Mouse (Mus musculus) gastrocnemius, postnatal 10 days (tissue): ENCODE results near the gene Pigu. TPM values are rescaled to one million over a fixed set of nuclear protein-coding genes. Genes with fewer than 3 reads are reported as not detected.

Experiments used
- DNase-seq: peaks from one replicate; pipeline ENCODE4 v3.0.0; 2021; ENCODE audit warnings: mixed read lengths
- total RNA-seq, 2 experiments: library from RNA; stranded (reverse); gene quantifications; 2 replicates each; pipeline ENCODE4 v1.2.3; 2021

Gene Pigu
- total RNA-seq, 2 experiments from 2014 or later = 27.1 to 27.5 TPM

DNA sequence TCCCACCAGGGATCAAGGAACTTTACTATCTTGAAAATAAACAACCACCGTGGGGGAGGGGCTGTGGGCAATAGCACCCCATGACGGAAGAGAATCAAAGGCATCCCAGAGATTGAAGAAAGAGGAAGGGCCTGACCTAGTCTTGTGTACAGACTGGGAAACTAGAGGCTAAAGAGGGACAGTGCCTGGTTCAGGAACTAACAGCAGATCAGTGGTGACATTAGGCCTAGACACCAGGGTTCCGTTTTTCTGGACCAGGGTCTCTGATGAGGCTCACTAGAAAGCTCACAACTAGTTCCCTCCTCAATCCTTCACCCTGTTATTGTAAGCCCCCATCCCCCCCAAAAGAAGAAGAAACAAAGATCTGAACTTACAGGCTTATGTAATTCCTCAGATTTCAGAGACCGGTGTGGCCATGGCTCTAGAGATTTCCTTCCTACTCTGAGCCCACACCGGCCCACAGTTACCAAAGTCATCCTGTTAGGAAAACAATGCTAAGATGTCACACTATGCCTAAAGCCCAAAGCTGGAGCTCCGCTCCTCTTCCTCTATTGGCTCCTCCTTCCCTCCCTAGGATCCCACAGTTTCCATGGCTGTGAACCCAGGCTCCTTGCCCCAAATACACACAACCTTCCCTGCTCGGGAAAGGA, 10.5 kb upstream of the Pigu start:
- DNase-seq = no peak

DNA sequence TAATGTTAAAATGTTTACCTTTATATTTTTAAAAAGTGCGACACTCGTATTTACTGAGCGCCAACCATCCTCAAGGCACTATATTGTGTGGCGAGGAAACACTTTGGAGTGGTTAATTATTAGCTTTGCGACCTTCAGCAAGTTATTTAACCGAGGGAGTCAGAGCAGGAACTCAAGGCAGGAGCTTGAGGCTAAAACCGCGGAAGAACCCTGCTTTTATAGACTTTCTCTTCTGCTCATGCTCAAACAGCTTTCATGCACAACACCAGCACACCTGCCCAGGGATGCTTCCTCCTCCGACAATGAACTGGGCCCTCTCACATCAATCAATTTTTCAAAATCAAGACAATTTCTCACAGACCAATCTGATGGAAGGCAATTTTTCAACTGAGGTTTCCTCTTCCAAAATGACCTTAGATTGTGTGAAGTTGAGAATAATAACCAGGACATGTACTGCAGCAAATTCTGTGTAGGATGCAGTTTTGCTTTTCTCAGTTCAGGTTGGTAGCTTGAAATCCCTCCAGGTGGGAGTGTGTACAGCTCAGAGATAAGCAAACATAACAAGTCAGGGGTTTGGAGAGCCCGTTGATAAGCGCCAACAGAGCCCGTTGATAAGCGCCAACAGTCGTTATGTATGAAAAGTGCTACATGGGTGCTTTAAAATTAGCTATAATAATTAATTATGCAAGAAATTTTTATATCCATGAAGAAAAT, 613 bp upstream of the Pigu start:
- no peak for DNase-seq

DNA sequence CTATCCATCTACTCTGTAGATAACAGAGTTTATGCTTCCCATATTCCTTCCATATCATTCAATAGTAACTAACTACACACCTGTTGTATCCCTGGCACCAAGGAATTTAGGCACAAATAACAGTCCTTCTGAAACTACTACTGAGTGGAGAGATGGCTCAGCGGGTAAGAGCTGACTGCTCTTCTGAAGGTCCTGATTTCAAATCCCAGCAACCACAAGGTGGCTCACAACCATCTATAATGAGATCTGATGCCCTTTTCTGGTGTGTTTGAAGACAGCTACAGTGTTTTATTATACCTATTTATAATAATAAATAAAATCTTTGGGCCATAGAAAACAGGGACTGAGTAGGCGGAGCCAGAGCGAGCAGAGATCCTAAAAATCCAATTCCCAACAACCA, 2.8 kb downstream of the Pigu start:
- no peak for DNase-seq

DNA sequence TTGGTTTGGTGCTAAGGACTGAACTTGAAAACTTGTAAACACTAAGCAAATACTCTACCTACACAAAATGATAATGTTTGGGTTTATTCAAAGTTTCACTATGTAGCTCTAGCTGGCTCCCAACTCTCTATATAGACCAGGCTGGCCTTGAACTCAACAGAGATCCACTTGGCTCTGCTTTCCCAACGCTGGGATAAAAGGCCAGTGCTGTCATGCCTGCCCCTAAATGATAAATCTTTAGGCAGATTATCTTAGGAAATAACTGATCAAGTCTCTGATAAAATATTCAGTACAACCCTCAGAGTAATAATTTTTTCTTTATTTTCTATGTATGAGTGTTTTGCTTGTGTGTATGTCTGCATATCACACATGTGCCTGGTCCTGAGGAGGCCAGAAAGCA, 10.6 kb downstream of the Pigu start:
- no peak for DNase-seq

DNA sequence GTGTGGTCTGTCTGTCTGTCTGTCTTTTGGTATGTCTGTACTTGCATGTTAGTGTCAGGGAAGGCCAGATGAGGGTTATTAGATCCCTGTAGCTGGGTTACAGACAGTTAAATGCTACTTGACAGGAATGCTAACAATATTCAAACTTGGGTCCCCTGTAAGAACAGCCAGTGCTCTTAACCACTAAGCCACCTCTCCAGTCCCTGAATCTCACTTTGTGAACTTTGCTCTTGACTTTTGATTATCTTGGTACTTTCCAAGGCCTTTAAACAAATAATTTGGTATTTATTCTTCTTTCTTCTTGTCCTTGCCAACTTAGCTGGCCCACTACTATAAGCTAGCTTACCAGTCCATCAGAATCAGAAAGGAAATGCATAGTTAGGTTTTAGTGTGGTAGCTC, 17.1 kb downstream of the Pigu start:
- DNase-seq = no peak

DNA sequence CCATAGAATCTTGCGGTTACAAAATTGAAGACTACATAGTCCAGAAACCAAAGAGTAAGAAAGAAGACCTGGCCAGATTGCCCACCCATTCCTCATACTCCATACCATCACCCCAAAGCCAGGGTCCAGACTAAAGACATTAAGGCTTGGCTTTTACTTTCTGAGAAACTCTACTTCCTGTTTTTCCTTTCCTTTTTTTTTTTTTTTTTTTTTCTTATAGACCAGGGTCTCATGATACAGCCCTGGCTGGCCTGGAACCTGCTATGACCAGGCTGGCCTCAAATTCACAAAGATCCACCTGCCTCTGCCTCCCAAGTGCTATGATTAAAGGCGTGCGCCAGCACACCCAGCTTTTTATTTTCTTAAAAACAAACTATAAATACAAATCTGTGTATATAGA, 21.0 kb downstream of the Pigu start:
- no peak for DNase-seq

DNA sequence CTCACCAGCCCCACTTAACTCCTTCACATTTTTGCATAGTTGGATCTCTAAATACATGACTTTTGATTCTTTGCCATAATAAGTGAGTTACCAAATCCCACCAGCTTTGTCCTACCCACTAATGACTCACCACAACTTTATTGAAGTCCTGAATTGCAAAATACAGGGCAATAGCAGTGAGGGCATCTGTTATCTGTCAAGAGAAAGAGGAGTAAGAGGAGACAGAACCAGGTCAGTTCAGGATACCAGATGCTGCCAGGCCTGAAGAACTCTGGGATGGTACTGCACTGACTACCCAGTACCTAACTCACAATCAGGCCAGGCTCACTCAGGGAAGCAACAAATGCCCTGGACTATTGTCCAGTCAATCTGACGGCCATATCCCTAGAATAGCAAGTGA, 22.0 kb downstream of the Pigu start:
- no peak for DNase-seq

DNA sequence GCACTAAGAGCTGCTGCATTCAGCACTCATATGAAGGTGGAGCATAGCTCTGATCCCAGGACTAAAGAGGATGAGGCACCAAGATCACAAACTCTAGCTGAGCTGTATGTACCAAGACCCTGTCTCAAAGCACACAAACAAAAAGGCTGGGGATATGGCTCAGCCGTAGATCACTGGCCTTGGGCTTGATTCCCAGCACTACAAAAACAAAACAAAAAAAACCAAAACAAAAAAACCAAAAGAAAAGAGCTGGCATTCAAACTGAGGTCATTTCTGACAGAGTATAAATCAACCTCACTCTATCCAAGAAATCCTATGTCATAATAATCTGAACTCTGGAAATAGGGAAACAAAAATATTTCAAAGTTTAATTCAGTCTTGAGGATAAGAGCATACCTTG, 23.8 kb downstream of the Pigu start:
- no peak for DNase-seq

DNA sequence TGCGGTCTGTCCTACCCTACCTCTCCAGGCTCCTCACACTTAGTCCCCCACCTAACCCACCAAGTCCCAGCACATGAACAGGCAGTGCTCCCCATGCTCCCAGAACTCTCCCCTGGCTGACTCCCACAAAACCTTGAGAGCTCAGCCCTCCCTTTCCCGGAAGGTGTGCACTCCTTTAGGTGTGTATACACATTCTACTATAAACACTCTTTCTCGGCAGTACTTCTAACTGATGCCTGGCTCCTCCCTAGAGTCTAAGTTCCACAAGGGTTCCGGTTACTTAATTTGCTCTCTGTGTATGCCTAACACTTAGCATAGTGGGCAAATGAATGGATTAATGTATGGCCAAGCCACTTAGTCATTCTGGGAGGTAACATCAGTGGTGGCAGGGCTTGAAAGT, 25.9 kb downstream of the Pigu start:
- DNase-seq = no peak

DNA sequence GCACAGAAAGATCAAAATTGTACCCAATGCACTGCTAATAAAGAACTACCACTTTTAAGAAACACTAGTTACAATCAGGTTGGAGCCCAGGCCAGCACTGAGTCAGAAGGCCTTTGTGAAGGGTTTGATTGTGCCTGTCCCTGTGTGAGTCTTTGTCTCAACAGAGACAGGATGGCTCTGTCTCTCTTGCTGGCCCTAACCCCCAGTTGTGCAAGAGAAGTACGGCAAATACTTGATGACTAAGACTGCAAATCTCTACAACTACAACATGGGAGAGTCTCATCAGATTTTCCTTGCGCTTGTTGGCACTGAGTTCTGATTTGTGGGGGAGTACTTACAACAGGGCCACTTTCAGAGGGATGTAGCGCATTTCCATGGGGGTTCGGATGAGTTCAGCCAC, 26.4 kb downstream of the Pigu start:
- no peak for DNase-seq

DNA sequence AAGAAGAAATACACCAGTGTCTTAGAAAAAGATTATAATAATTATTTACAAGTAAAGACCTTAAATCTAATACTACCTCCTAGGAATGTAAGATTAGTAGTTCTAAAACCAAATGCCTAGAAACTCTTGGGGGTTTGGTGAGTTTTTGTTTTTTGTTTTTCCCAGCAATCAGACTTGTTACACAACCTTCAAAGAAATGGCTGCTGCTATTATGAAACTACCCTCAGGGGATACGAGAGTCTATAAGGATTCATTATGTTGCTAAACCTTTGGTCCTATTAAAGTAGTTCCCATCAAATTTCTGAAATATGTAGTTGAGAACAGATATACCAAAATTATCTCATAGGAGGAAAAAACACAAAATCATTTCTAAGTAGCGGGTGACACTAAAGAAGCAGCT, 27.5 kb downstream of the Pigu start:
- DNase-seq = no peak

DNA sequence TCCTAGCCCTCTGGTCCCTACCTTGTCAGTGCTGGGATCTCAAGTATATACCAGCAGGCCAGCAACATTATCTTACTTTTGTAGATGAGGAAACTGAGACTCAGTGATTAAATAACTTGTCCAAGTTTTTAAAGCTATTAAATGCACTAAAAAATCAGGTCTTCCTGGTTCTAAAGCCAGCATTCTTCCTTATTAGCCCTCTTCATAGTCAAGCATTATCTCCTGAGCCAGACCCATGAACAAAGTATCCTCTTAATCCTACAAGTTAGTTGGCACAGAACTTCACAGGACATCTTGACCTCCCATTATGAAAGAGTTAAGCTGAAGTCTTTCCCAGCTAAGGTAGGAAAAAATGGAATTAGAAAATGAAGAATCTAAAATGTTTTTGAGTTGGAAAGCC, 28.3 kb downstream of the Pigu start:
- DNase-seq = no peak

DNA sequence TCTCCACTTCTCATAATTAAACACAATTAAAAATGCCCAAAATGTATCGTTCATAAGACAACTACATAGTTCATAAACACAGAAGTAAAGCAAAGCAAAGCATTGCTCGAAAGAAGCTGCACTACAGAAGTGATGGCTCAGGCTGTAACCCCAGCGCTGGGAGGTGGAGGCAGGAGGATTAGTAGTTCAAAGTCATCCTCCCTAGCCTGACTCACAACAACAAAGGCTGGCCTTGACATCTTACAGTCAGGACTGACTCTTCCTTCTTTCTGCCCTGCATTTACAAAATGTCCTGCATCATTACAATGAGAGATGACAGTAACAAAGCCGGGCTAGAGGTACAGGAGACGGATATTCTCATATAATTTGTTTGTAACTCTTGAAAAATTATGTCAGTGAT, 29.3 kb downstream of the Pigu start:
- DNase-seq = no peak

DNA sequence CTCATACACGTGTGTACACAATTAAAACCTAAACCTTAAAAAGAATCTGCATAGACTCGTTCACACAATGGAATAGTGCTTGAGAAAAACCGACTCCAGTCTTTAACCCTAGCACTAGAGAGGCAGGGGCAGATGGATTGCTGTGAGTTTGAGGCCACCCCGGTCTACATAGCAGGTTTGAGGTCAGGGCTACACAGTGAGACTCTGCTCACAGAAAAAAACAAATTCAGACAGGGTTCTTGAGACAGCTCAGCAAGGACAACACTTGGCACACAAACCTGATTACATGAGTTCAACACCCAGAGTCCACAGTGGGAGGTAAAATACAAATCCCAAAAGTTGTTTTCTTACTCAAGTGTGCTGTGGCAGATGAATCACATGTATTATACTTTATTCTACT, 31.2 kb downstream of the Pigu start:
- DNase-seq = no peak

DNA sequence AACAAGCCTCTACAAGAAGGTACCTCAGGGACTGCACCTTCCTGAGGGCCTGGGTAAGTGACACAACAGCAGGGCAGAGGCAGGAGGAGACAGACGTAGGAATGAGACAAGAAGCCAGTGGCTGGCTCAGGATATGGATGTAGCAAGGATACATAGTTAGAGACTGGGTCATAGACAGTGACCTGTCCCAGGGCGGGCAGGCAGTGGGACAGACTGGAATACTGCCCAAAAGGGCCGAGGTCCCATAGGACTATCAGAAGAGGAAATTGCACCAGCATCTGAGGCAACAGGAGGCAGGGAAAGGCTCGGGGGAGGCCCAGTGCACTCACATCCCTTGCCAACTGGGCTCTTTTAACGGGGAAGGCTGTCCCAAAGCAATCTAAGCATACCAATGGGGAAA, 36.6 kb downstream of the Pigu start:
- no peak for DNase-seq

DNA sequence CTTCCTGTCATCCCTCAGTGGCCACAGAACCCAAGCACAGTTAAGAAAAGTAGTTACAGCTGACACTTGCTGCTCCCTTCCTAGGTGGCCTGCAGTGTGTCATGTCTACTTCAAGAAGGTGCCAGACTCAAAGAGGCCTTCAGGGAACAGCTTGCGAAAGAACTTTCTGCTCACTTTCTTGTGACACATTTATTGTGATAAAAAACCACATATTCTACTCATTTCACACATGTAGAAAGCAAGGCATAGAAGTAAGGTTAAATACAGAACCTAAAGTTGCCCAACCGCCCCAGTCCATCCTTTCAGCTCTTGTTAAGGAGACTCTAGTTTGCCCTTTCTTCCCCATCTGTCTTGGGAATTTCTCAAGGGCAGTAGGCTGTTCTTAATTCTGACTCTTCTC, 38.6 kb downstream of the Pigu start:
- no peak for DNase-seq

DNA sequence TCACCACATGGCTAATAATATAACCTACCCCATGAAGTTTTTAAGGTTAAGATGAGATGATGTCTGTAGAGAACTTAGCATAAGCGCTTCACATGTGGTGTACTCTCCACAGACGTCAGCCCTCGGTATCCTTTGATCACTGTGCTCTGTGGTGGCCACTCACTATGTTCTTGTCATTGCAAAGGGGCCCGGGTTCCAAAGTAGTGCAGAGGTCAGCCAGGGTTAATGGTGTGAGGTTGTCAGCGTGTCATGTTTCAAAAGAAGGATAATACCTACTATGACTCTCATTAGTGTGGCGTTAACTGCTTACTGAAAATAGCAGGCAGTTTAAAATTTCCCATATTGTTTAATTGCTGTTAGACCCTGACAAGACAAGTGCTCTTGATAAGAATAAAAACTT, 43.6 kb downstream of the Pigu start:
- no peak for DNase-seq

DNA sequence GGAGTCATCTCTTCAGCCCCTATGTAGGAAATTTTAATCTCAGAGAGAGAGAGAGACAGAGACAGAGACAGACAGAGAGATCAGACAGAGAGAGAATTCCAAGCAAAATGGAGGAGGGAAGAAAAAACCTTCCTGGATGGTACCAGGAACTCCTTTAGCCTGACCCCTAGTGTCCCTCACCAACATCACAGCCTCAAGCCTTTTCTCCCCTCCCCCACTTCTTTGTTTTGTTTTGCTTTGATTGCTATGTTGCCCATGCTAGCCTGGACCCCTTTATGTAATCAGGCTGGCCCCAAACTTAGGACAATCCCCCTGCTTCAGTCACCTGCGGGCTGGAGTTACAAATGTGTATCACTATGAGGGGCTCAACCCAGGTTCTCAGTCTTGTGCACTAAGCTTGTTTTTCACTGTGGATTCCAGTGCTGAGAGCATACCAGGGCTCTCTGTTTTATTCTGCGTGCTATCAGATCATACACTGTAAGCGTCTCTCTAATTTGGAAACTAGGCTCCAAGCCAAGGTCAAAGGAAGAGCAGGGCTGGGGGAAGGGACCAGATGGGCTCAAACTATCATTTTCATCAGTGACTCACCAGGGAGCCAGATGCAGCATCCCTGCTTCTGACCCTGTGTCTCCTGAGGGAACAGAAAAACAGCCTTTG, 48.2 kb downstream of the Pigu start:
- peak; percentile 12 for DNase-seq

DNA sequence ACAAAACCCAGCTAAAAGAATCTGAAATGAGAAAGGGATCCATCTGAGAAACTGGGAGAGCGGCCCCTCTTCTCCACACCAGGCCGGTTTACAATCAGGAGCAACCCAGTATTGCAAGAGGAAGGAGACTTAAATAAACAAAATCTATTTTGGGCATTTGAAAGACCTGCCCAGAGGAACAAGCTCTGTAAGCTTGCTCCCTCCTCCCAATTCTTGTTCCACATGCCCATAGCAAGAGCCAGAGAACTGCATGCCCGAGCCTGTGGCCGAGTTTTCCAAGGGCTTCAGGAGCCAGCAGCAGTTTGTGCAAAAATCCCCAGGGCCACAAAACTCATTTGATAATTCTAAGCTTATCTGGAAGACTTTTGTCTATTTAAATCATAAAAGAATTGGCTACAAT, 57.7 kb downstream of the Pigu start:
- DNase-seq = no peak

DNA sequence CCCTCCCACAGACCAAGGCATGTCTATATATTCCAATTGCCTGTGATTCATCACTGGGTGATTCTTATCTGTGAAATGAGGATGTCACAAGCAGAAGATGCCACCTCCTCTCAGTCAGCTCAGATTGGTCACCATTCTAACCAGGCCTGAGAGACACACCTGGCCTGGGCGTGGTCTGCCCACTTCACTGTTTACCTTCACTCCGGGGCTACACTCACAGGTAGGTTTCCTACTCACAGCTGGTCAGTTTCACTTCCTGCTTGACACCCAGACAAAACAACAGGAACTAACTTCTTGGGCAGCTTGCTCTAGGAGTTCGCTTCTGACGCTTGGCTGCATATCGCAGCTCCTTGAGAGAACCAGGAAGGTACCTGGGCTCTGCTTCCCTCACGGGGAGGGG, 61.8 kb downstream of the Pigu start:
- no peak for DNase-seq

DNA sequence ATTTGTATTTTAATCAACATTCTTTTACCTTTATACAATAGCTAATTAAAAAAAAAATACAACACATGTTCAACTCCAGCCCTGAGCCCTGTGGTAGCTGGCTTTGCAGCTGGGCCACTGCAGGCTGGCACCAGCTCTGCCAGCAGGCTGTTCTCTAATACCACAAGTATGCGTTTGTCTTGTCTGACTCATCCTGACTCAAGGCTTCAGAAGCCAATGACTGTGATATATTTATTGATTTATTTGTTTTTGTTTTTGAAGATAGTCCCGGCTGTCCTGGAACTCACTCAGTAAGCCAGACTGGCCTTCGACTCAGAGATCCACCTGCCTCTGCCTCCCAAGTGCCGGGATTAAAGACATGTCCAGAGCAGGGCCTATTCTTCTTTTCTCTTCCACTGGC, 63.3 kb downstream of the Pigu start:
- DNase-seq = no peak

DNA sequence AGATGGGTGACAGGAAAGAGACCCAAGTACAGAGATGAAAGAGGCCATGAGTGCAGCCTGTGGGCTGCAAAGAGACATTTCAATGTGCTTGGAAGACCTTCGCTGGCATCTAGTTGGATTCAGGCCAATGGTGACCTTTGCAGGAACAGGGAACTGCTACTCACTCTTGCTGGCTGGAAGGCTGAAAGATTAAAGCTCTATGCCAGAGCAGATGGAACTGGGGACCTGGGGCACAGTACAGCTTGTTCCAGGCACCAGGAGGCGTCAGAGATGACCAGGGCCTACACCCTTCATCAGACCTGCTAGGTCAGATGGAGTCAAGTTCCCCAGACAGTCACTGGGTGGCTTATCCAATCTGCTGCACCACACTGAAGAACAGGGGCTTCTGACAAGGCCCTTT, 63.8 kb downstream of the Pigu start:
- DNase-seq = no peak

DNA sequence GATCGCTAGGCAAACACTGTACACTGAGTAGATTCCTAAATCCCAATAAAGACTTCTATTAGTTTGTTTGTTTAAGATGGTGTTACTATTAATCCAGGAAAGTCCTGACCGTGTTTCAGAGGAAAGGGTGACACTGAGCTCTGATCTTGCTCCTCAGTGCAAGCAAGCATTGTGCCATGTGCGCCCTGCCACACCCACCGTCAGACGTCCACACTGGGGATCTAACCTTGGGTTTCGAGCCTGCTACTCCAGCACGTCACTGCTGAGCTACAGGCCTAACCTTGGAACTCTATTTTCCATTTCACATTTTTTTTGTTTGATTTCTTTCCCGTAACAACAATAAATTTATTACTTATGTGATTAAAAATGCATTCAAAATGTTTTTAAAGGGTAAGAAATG, 67.2 kb downstream of the Pigu start:
- no peak for DNase-seq
